Mouse (Mus musculus) neural tube, embryonic 11.5 days (tissue): ENCODE results near the gene Gjc1. TPM values are rescaled to one million over a fixed set of nuclear protein-coding genes. Genes with fewer than 3 reads are reported as not detected.
A peak's percentile ranks its signal among the peaks of the same experiment; 100 is the strongest.

Source experiments
- ATAC-seq: fragments of 200-750 bp; cut with Nextera tagmentation; 2 replicates; pipeline ENCODE4 v1.8.0; 2017; ENCODE audit warnings: moderate number of reproducible peaks, mild to moderate bottlenecking, moderate TSS enrichment, moderate library complexity; ENCODE audit not compliant: insufficient read depth, low FRiP score, low TSS enrichment
- DNase-seq: peaks from one replicate; pipeline ENCODE4 v3.0.0-alpha.2; 2015; ENCODE audit warnings: low spot score
- H3K27ac ChIP-seq: fragments of 300-500 bp; sonication (generic); 2 replicates; pipeline ENCODE4 v1.5.1; 2014; ENCODE audit warnings: low read depth, mild to moderate bottlenecking, low read length
- H3K27me3 ChIP-seq: fragments of 300-500 bp; sonication (generic); 2 replicates; pipeline ENCODE4 v1.6.1; 2014; ENCODE audit warnings: mild to moderate bottlenecking, low read length, mixed read lengths; ENCODE audit not compliant: control insufficient read depth, insufficient read depth
- H3K36me3 ChIP-seq: fragments of 300-500 bp; sonication (generic); 2 replicates; pipeline ENCODE4 v1.6.1; 2014; ENCODE audit warnings: mild to moderate bottlenecking, low read length, moderate library complexity, mixed read lengths; ENCODE audit not compliant: control insufficient read depth, insufficient read depth
- H3K4me1 ChIP-seq: fragments of 300-500 bp; sonication (generic); 2 replicates; pipeline ENCODE4 v1.6.1; 2014; ENCODE audit warnings: low read length, mixed read lengths; ENCODE audit not compliant: control insufficient read depth, insufficient read depth
- H3K4me2 ChIP-seq: fragments of 300-500 bp; sonication (generic); 2 replicates; pipeline ENCODE4 v1.6.1; 2014; ENCODE audit warnings: low read depth, mild to moderate bottlenecking, moderate library complexity
- H3K4me3 ChIP-seq: fragments of 300-500 bp; sonication (generic); 2 replicates; pipeline ENCODE4 v1.5.1; 2014; ENCODE audit warnings: low read depth, low read length
- H3K9ac ChIP-seq: fragments of 300-500 bp; sonication (generic); 2 replicates; pipeline ENCODE4 v1.6.1; 2014; ENCODE audit warnings: mild to moderate bottlenecking, low read length
- H3K9me3 ChIP-seq: fragments of 300-500 bp; sonication (generic); 2 replicates; pipeline ENCODE4 v1.6.1; 2016; ENCODE audit warnings: low read length; ENCODE audit not compliant: control insufficient read depth
- WGBS: fragments of 180-500 bp; shearing (Covaris S2); extraction: QIAGEN DNeasy Blood & Tissue Kit; methylation state at CpG from one replicate; pipeline ENCODE4 v1.1.7; 2014; 5-methylcytosine and 5-hydroxymethylcytosine counted together
- polyA plus RNA-seq: library from polyadenylated mRNA; unstranded; fragments of >200 nt; fragmentation: Nextera tagmentation; extraction: Ambion mirVana; gene quantifications from 2 replicates; pipeline ENCODE4 v1.2.1, GENCODE M21; 2014

Gene Gjc1
- polyA plus RNA-seq, result 78.5 and 80.3 TPM in 2 replicates

- Histone ChIP-seq H3K27me3 (no peaks in the 10 kb centered on the region), H3K9ac (peak within 1 kb of the TSS; percentile 97), H3K9me3 (no peaks in the 10 kb centered on the region), H3K36me3 (no peaks in the 10 kb centered on the region), H3K27ac (peak within 1 kb of the TSS; percentile 97), H3K4me3 (peak within 1 kb of the TSS; percentile 94), H3K4me1 (peaks cover 8% of the 10 kb centered on the region; the same call in 1 of the 2 replicates), H3K4me2 (peak within 1 kb of the TSS; percentile 55)
- peak; percentile 83 for DNase-seq
- peak; percentile 73; the same call in 1 of the 2 replicates for ATAC-seq
- WGBS, result under 1% methylated on average over 66 of the region's 97 CpGs
Observed at GRCm38 (mm10) chr11:102819021-102819782, at the start of gene Gjc1. Gene Gjc1, minus strand, starts transcription at chr11:102819700.

GRCm38 (mm10) chr11:102864272-102864671 is 44.8 kb upstream of the Gjc1 start:
- Histone ChIP-seq H3K27me3 (no peaks in the 10 kb centered on the region), H3K4me3 (no peak overlapping the region), H3K9ac (no peak overlapping the region), H3K4me2 (no peak overlapping the region), H3K9me3 (no peaks in the 10 kb centered on the region), H3K36me3 (peaks cover 17% of the 10 kb centered on the region), H3K4me1 (no peaks in the 10 kb centered on the region), H3K27ac (no peak overlapping the region)
- no peak for ATAC-seq
- 55% methylated on average over 4 of the region's 4 CpGs for WGBS
- DNase-seq, result peak; percentile 80

DNA sequence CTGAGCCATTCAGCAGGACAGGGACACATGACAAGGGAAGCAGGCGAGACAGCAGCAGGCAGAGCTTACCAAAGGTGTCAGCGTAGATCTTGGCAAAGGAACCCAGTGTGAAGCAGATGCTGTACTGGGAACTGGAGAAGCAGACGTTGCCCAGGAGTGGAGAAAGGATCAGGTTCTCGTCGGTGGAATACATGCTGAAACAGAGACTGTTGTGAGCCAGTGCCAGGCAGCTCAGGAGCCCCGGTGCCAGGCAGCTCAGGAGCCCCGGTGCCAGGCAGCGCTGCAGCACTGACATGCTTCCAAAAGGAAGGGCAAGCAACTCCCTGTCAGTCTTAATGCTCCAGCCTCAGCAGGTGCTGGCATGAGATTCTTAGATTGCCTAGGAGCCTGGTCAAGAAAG is 40.4 kb upstream of the Gjc1 start:
- Histone ChIP-seq H3K4me2 (no peak overlapping the region), H3K9ac (no peak overlapping the region), H3K9me3 (no peaks in the 10 kb centered on the region), H3K4me3 (no peak overlapping the region), H3K36me3 (peaks cover 25% of the 10 kb centered on the region), H3K27me3 (no peaks in the 10 kb centered on the region), H3K27ac (no peak overlapping the region), H3K4me1 (no peaks in the 10 kb centered on the region)
- DNase-seq (no peak), ATAC-seq (no peak)
- 95% methylated on average over 8 of the region's 8 CpGs for WGBS

DNA sequence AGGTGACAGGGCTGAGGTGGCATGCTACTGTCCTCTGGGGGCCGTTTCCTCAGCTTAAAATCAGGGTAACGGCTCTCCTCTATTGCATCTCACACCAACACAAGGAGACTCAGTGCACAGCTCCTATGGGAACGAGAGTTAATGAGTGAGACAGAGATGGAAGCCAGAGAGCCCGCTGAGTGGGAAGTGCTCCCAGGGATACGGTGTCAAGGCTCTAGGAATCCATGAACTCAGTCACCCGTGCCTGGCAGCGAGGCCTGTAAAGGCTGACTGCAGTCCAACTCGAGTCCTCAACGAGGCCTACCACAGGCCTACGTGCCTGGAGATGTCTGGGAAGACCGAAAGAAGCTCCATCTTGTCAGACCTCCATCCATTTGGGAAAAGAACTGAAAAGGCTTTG is 39.5 kb upstream of the Gjc1 start:
- ATAC-seq (no peak), DNase-seq (no peak)
- WGBS, result 91% methylated on average over 11 of the region's 11 CpGs
- no peak overlapping the region for H3K4me2 ChIP-seq
- H3K27me3 ChIP-seq, result no peaks in the 10 kb centered on the region
- no peak overlapping the region for H3K27ac ChIP-seq
- H3K9ac ChIP-seq, result no peak overlapping the region
- no peak overlapping the region for H3K4me3 ChIP-seq
- H3K36me3 ChIP-seq, result peaks cover 28% of the 10 kb centered on the region
- no peaks in the 10 kb centered on the region for H3K9me3 ChIP-seq
- H3K4me1 ChIP-seq, result no peaks in the 10 kb centered on the region

GRCm38 (mm10) chr11:102855941-102856340 is 36.4 kb upstream of the Gjc1 start:
- H3K36me3 ChIP-seq, result peaks cover 34% of the 10 kb centered on the region
- H3K4me2 ChIP-seq, result no peak overlapping the region
- peak; percentile 23 for DNase-seq
- no peaks in the 10 kb centered on the region for H3K4me1 ChIP-seq
- H3K9me3 ChIP-seq, result no peaks in the 10 kb centered on the region
- no peak overlapping the region for H3K4me3 ChIP-seq
- ATAC-seq, result no peak
- H3K9ac ChIP-seq, result no peak overlapping the region
- H3K27me3 ChIP-seq, result no peaks in the 10 kb centered on the region
- H3K27ac ChIP-seq, result no peak overlapping the region
- 73% methylated on average over 6 of the region's 6 CpGs for WGBS

GRCm38 (mm10) chr11:102853760-102854159 is 34.3 kb upstream of the Gjc1 start:
- H3K36me3 ChIP-seq, result peaks cover 30% of the 10 kb centered on the region

DNA sequence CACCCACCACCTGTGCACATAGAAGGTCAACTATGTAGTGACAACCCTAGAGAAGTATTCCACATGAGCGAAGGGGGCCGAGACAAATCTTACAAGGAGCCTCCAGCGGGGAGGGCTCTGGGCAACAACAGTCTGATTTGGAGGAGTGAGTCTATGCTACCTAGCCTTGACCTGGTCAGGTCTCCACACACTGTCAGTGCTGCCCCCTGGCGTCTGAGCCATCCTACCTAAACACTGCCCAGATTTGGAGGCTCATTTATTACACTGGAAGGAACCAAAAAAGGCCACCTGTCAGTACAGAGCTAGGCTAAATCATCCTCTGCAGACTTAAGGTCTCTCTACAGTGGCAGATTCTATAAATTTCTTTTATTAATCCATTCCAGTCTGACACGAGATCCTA is 32.4 kb upstream of the Gjc1 start:
- H3K4me1 ChIP-seq, result no peaks in the 10 kb centered on the region
- DNase-seq, result peak; percentile 52
- no peak overlapping the region for H3K9ac ChIP-seq
- no peak overlapping the region for H3K4me3 ChIP-seq
- no peak overlapping the region for H3K4me2 ChIP-seq
- no peaks in the 10 kb centered on the region for H3K9me3 ChIP-seq
- H3K27me3 ChIP-seq, result no peaks in the 10 kb centered on the region
- ATAC-seq, result no peak
- no peak overlapping the region for H3K27ac ChIP-seq
- 72% methylated on average over 5 of the region's 5 CpGs for WGBS
- H3K36me3 ChIP-seq, result peaks cover 25% of the 10 kb centered on the region

More at GRCm38 (mm10) chr11:102853760-102854159, 34.3 kb upstream of the Gjc1 start:
- Histone ChIP-seq H3K9me3 (no peaks in the 10 kb centered on the region), H3K4me2 (no peak overlapping the region), H3K9ac (no peak overlapping the region), H3K27ac (no peak overlapping the region), H3K4me1 (no peaks in the 10 kb centered on the region), H3K27me3 (no peaks in the 10 kb centered on the region), H3K4me3 (no peak overlapping the region)
- DNase-seq (no peak), ATAC-seq (no peak)

DNA sequence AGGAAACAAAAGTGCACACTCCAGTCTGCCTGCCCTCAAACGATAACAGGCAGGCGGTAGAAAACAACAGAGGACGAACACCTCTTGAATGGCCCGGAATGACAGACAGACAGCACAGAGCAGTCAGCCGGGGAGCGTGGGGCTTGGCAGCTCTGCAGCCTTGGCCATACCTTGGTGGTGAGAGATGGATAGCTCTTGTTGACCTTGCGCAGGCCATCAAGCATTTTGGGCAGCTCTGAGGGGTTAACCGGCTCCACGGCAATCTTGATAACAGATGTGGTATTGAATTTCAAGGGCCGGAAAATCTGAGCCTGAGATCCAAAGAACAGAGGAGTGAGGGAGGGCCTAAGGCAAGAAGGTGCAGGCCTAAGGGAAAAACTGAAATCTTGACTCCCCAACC is 26.4 kb upstream of the Gjc1 start:
- no peaks in the 10 kb centered on the region for H3K9me3 ChIP-seq
- no peaks in the 10 kb centered on the region for H3K4me1 ChIP-seq
- H3K9ac ChIP-seq, result no peak overlapping the region
- whole genome bisulfite sequencing, result 77% methylated on average over 10 of the region's 10 CpGs
- peaks cover 39% of the 10 kb centered on the region for H3K36me3 ChIP-seq
- ATAC-seq (no peak), DNase-seq (peak; percentile 4)
- no peak overlapping the region for H3K4me2 ChIP-seq
- no peak overlapping the region for H3K27ac ChIP-seq
- H3K27me3 ChIP-seq, result no peaks in the 10 kb centered on the region
- H3K4me3 ChIP-seq, result no peak overlapping the region

DNA sequence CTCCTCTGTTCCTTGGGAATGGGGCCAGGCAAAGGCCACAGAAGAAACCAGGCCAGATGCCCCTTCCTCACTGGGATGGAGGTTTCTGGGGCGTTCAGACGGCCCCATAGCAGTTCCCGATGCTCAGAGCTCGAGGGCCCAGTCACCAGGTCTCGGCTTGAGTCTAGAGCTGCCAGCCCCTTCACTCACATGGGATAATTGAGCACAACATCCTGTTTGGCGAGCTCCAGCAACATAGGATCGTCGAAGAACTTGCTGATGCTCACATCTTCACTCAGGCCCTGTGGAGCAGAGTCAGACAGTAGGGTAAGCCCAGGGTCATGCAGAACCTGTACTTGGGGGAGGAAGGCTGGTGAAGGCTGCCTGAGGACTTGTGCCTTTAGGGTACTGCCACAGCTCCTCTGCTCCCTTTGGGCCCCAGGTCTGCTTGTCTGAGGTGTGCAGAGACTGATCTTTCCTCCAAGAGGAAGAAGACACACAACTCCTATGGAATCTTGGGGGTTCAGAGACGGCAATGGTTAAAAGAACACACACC is 19.2 kb upstream of the Gjc1 start:
- Histone ChIP-seq H3K9me3 (no peaks in the 10 kb centered on the region), H3K4me3 (no peak overlapping the region), H3K27ac (no peak overlapping the region), H3K4me1 (no peaks in the 10 kb centered on the region), H3K4me2 (no peak overlapping the region), H3K36me3 (peaks cover 33% of the 10 kb centered on the region), H3K27me3 (no peaks in the 10 kb centered on the region), H3K9ac (no peak overlapping the region)
- ATAC-seq, result no peak
- WGBS, result 86% methylated on average over 9 of the region's 9 CpGs
- DNase-seq, result no peak
